Mouse (Mus musculus) bone marrow, adult 2 months (tissue): ENCODE measurements around the gene Lpin1.

Source experiments
- CTCF ChIP-seq: fragments of 200-500 bp; IDR thresholded peaks from 2 replicates; pipeline ENCODE4 v1.5.1; 2011; ENCODE audit warnings: low read length, control low read depth; ENCODE audit not compliant: control insufficient read depth, insufficient read depth
- POLR2A ChIP-seq: fragments of 200-500 bp; IDR thresholded peaks from 2 replicates; pipeline ENCODE4 v1.6.1; 2011; ENCODE audit warnings: low read depth, mild to moderate bottlenecking, control low read depth, low read length, borderline replicate concordance; ENCODE audit not compliant: control insufficient read depth

DNA sequence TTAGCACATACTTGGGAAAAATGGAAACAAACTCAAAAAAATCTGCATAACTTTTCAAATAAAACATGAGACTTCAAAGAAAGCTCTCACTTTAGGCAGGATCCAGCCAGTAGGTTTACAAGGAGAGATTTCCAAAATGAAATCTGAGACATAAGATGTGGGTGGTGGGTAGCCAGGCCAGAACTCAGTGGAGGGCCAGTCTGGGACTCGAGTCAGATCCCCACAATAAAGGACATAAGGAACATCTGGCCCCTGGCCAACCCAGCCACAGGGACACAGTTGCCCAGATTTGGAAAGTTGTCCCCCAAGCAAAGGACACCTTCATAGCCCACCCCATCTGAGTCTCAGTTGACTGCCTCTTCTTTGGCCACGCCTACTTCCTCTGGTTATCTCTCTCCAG lies 123.3 kb downstream of the Lpin1 start:
- TF ChIP-seq CTCF (no peak), POLR2A (no peak)
